Mouse (Mus musculus): ENCODE measurements around the gene Nudt16l1.
A peak's percentile ranks its signal among the peaks of the same experiment; 100 is the strongest.

The Nudt16l1 gene

GRCm38 (mm10) chr16:4938461-4938860 lies at the start of gene Nudt16l1:
TSS of gene Nudt16l1 (plus strand) at chr16:4938761.
- DNase-seq (ENCODE audit: low read depth, low spot score) = no peak

DNA sequence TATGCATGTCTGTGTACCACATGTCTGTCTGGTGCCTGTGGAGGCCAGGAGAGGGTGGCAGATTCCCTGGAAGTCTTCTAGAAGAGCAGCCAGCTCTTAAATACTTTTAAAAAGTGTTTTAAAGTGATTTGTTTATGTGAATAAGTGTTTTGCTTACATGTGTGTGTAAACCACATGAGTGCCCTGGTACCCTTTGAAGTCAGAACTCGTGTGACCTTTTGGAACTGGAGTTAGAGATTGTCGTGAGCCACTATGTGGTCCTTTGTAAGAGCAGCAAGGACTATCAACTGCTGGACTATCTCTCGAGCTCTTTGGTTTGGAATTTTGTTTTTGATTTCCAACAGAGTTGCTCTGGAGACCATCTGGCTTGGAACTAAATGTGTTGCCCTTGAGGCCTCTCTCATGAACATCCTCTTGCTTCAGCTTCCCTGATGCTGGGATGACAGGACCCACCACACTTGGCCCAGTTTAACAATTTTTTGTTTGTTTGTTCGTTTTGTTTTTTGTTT lies 48.3 kb upstream of the Nudt16l1 start:
- no peak for DNase-seq (ENCODE audit: low read depth, low spot score)

DNA sequence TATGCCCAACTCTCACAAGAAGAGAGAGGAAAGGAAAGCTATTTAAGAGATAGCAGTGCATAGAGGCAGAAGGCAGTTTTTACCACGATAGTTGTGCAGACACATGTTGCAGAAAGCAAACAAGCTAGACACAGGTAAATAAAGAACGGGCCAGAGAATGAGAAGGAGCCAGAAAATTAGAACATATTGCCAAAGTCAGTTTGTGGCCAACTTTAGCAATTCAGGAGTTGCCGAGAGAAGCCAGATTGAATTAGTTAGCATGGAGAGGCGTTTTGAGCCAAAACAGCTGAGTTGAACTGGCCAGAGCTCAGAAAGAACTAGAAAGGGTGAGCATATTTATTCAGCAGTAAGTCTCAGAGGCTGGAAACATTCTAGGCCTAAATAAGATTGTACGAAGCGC lies 46.4 kb upstream of the Nudt16l1 start:
- no peak for DNase-seq (ENCODE audit: low read depth, low spot score)

- DNase-seq (ENCODE audit: low read depth, low spot score) = no peak
Measured at GRCm38 (mm10) chr16:4894201-4894908, 44.2 kb upstream of the Nudt16l1 start.

GRCm38 (mm10) chr16:4896249-4897027 lies 42.1 kb upstream of the Nudt16l1 start:
- no peak for DNase-seq (ENCODE audit: low read depth, low spot score)

- peak; percentile 48 for DNase-seq (ENCODE audit: low read depth, low spot score)
Measured at GRCm38 (mm10) chr16:4897146-4897730, 41.3 kb upstream of the Nudt16l1 start.

DNA sequence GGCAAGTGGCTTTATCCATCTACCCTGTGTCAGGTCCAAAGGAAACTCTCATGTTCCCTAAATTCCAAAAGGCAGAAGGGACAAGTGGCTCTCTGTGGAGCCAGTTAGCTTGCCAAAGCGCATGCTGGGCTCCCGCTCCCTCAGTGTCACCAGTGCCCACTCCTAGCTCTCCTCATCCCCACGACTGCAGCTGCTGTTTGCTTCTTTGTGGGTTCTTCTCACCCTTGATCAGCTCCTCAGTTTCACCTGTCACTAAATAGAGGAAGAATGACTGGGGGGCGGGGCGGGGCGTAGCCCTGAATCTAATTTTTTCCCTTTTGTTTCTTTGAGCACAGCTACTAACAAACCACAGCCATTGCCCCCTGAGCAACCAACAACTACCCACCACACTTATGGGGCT lies 39.7 kb upstream of the Nudt16l1 start:
- DNase-seq (ENCODE audit: low read depth, low spot score) = no peak

DNA sequence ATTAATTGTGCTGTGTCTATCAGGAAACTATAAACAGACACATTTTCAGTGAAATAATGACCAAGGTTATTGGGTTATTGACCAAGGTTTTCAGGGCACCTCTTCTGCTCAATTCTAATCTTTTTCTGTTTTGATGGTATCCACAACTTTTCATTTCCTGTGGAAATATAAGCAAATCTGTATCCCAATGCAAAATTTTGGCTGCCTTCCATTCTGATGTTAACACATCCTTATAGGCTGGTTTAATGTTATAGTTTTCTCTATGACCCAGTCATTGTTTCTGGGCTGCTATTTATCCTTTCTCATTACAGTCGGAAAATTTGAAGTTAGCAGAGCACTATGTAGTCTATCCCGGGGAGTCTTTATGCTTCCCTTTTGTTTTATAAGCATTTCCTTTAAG lies 38.9 kb upstream of the Nudt16l1 start:
- no peak for DNase-seq (ENCODE audit: low read depth, low spot score)

DNA sequence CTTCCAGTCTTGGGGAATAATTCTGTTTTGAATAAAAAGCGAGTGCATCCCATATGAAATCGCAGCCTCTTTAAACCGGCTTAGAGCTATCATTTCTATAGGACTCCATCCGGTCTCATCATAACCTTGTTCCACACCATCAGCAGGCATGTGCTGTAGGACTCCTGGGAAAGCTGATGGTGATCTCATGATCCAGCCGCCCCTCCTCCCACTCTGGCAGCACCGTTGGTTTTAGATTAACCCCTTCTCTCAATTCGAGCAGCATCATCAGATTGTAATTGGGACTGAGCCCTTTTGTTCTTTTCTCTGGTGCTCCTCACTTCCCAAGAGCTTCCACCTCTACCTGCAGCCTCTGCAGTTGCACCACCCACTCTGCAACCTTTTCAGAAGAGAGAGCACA lies 37.4 kb upstream of the Nudt16l1 start:
- no peak for DNase-seq (ENCODE audit: low read depth, low spot score)

DNA sequence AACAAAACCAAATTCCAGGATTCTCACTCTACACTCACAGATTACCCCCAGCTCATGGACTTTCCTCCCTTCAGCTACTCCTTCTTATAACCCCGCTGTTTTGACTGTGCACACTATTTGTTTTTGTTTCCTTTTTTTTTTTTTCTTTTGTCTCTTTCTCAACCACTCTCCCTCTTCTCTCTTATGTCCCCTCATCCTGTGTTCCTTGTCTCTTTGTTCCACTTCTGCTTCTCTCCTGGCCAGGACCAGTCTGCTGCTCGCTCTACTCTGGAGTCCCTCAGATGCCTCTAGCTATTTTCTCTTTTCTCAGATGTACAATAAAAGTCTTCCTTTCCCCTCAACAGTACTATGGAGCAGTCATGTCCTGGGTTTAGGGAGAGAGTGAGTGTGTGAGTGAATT lies 36.2 kb upstream of the Nudt16l1 start:
- DNase-seq (ENCODE audit: low read depth, low spot score) = no peak

DNA sequence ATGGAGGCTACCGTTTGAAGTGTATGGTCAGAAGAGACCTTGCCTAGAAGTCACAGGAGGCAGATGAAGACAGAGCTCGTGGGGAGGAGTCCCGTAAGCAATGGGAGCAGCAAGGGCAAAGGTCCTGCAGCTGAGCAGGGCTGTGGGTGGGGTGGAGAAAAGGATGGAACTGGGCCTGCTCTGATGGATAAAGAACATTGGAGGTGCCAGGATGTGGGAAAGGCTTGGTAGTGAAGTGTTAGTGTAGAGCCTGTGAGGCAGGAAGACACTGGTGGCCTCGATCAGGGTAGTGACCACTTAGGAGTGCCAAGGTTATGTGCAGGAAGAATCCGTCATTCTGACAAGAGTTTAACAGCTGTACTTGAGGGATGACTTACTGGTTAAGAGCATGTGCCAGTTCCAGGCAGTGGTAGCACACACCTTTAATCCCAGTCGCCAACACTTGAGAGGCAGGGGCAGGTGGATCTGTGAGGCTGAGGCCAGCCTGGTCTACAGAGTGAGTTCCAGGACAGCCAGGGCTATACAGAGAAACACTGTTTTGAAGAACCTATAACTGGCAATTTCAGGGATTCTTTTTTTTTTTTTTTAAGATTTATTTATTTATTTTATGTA lies 35.0 kb upstream of the Nudt16l1 start:
- no peak for DNase-seq (ENCODE audit: low read depth, low spot score)

- DNase-seq (ENCODE audit: low read depth, low spot score) = no peak
Measured at GRCm38 (mm10) chr16:4904878-4905277, 33.7 kb upstream of the Nudt16l1 start.

- DNase-seq (ENCODE audit: low read depth, low spot score) = no peak
Measured at GRCm38 (mm10) chr16:4905591-4905990, 33.0 kb upstream of the Nudt16l1 start.

- DNase-seq (ENCODE audit: low read depth, low spot score) = no peak
Measured at GRCm38 (mm10) chr16:4906559-4906958, 32.0 kb upstream of the Nudt16l1 start.

GRCm38 (mm10) chr16:4907386-4907785 lies 31.2 kb upstream of the Nudt16l1 start:
- DNase-seq (ENCODE audit: low read depth, low spot score) = no peak

GRCm38 (mm10) chr16:4907972-4908371 lies 30.6 kb upstream of the Nudt16l1 start:
- DNase-seq (ENCODE audit: low read depth, low spot score) = no peak

DNA sequence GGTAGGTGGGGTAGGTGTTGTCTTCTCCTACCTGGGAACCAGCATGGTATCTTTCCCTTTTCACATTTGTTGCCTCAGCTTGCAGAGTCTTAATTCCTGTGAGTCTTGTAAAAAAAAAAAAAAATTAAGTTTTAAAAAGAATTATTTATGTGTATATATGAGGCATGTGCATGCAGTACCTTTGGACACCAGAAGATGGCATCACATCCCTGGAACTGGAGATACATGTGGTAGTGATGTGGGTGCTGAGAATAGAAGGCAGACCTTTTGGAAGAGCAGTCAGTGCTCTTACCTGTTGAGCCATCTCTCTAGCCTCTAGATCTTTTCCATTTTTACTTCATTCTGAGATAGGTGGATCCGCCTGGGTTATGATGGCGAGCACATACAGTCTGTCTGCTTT lies 28.8 kb upstream of the Nudt16l1 start:
- DNase-seq (ENCODE audit: low read depth, low spot score) = no peak

GRCm38 (mm10) chr16:4910758-4911157 lies 27.8 kb upstream of the Nudt16l1 start:
- no peak for DNase-seq (ENCODE audit: low read depth, low spot score)

GRCm38 (mm10) chr16:4912074-4912648 lies 26.4 kb upstream of the Nudt16l1 start:
- no peak for DNase-seq (ENCODE audit: low read depth, low spot score)

- DNase-seq (ENCODE audit: low read depth, low spot score) = no peak
Measured at GRCm38 (mm10) chr16:4912907-4913782, 25.4 kb upstream of the Nudt16l1 start.
